Mouse (Mus musculus) stomach, postnatal 0 days (tissue): ENCODE results near the gene Rbks. TPM values are rescaled to one million over a fixed set of nuclear protein-coding genes. Genes with fewer than 3 reads are reported as not detected.

ENCODE experiments used
- ATAC-seq: fragments of 200-750 bp; cut with Nextera tagmentation; 2 replicates; pipeline ENCODE4 v1.8.0; 2017; ENCODE audit not compliant: low FRiP score, low TSS enrichment
- DNase-seq: peaks from one replicate; pipeline ENCODE4 v3.0.0-alpha.2; 2016; ENCODE audit warnings: low spot score
- H3K27ac ChIP-seq: fragments of 300-500 bp; sonication (generic); replicated peaks from 2 replicates; pipeline ENCODE4 v1.5.1; 2014; ENCODE audit warnings: mild to moderate bottlenecking, control low read depth
- H3K27me3 ChIP-seq: fragments of 300-500 bp; sonication (generic); 2 replicates; pipeline ENCODE4 v1.6.1; 2014; ENCODE audit warnings: low read length; ENCODE audit not compliant: control insufficient read depth, insufficient read depth
- H3K36me3 ChIP-seq: fragments of 300-500 bp; sonication (generic); 2 replicates; pipeline ENCODE4 v1.6.1; 2014; ENCODE audit warnings: low read length, mixed read lengths; ENCODE audit not compliant: control insufficient read depth, insufficient read depth
- H3K4me1 ChIP-seq: fragments of 300-500 bp; sonication (generic); replicated peaks from 2 replicates; pipeline ENCODE4 v1.6.1; 2014; ENCODE audit warnings: antibody characterized with exemption; ENCODE audit not compliant: control insufficient read depth, insufficient read depth
- H3K4me2 ChIP-seq: fragments of 300-500 bp; sonication (generic); replicated peaks from 2 replicates; pipeline ENCODE4 v1.6.1; 2014; ENCODE audit warnings: low read depth, mild to moderate bottlenecking, control low read depth, moderate library complexity
- H3K4me3 ChIP-seq: fragments of 300-500 bp; sonication (generic); 2 replicates; pipeline ENCODE4 v1.5.1; 2014; ENCODE audit warnings: low read depth, low read length, control low read depth
- H3K9ac ChIP-seq: fragments of 300-500 bp; sonication (generic); 2 replicates; pipeline ENCODE4 v1.6.1; 2014; ENCODE audit warnings: mild to moderate bottlenecking, low read length, control low read depth, mixed read lengths
- H3K9me3 ChIP-seq: fragments of 300-500 bp; sonication (generic); 2 replicates; pipeline ENCODE4 v1.6.1; 2016; ENCODE audit warnings: low read length; ENCODE audit not compliant: control insufficient read depth
- CTCF ChIP-seq: IDR thresholded peaks from 2 replicates; pipeline ENCODE4 v1.5.1; 2016; ENCODE audit warnings: antibody characterized with exemption, low read depth, mild to moderate bottlenecking, moderate library complexity
- EP300 ChIP-seq: optimal IDR thresholded peaks from 2 replicates; pipeline ENCODE3; 2016; ENCODE audit warnings: antibody characterized with exemption
- WGBS: fragments of 180-500 bp; shearing (Covaris S2); extraction: QIAGEN DNeasy Blood & Tissue Kit; methylation state at CpG from one replicate; pipeline ENCODE4 v1.1.7; 2014; 5-methylcytosine and 5-hydroxymethylcytosine counted together
- polyA plus RNA-seq: library from polyadenylated mRNA; unstranded; fragments of >200 nt; fragmentation: Nextera tagmentation; extraction: Ambion mirVana; gene quantifications from 2 replicates; pipeline ENCODE4 v1.2.1, GENCODE M21; 2015

The Rbks gene
- polyA plus RNA-seq, 1 experiment from 2014 or later: 5.7 TPM

DNA sequence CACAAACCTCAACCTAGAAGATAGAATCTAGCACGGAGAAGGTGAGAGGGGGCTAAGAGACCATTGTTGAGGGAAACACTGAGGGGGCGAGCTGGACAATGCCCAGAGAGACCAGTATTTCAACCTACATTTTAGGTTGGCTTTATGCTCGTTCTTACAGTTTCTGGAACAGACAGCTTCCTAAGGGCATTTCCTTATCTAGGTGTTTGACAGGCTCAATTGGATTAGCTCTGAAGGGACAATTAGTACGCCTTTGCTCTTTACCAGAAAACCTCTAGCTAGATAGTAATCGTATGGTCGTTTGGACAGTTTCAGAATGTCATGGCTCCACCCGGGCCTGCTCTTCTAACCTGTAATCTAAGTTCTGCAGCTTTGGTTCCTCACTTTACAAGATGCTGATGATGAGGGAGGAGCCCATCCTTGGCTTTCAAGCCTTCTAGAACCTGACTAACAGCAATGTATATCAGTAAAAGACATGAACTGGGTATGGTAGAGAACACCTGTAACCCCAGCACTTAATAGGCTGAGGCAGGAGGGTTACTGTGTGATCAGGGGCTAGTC, 96.2 kb downstream of the Rbks start:
- no peak for ATAC-seq
- H3K27me3 ChIP-seq: no peaks in the 10 kb centered on the region
- 73% methylated on average over 7 of the region's 7 CpGs for WGBS
- H3K4me2 ChIP-seq: no peak overlapping the region
- no peak overlapping the region for H3K27ac ChIP-seq
- 0 out of 2 replicates have a peak, but pooled peaks cover 4% of the 10 kb centered on the region for H3K4me1 ChIP-seq
- H3K4me3 ChIP-seq: no peak overlapping the region
- DNase-seq: no peak
- no peaks in the 10 kb centered on the region for H3K36me3 ChIP-seq
- no peak overlapping the region for H3K9ac ChIP-seq
- TF ChIP-seq EP300: no peak
- TF ChIP-seq CTCF: no peak
- H3K9me3 ChIP-seq: no peaks in the 10 kb centered on the region

DNA sequence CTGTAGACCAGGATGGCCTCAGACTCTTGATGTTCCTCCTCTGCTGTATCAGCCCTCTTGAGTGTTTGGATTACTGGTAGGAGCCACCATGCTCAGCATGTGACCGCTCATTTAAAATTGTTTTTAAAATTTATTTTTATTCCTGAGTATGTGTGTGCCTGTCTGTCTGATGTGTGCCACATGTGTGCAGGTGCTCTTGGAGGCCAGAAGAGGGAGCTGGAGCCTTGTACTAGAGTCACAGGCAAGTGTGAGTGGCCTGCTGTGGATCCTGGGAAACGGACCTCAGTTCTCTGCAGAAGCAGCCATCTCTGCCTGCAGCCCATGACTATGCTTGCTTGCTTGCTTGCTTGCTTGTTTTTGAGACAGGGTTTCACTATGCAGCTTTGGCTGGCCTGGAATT, 98.3 kb downstream of the Rbks start:
- ATAC-seq: no peak
- H3K4me3 ChIP-seq: no peak overlapping the region
- H3K4me1 ChIP-seq: peaks cover 7% of the 10 kb centered on the region; the same call in 1 of the 2 replicates
- no peaks in the 10 kb centered on the region for H3K27me3 ChIP-seq
- no peak overlapping the region for H3K9ac ChIP-seq
- no peak overlapping the region for H3K4me2 ChIP-seq
- H3K9me3 ChIP-seq: no peaks in the 10 kb centered on the region
- no peaks in the 10 kb centered on the region for H3K36me3 ChIP-seq
- H3K27ac ChIP-seq: no peak overlapping the region
- 86% methylated on average over 2 of the region's 2 CpGs for WGBS
- TF ChIP-seq EP300: no peak
- TF ChIP-seq CTCF: peak; percentile 63
- DNase-seq: no peak

DNA sequence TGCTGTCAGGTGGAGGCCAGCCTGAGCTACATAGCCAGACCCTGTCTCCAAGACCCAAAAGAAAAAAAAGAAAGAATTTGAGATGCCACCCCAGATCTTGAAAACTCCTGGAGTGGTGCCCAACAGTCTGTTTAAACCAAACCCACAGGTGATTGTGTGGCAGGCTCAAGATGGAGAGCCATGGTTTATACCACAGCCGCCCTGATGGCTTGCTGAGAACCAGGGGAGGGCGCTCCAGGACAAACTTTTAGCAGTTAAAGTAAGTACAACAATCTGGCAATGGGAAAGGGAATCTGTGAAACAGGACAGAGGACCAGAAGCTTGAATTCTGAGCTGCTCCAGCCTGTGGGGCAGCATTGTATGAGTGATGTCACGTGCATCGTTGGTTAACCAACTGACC, 98.8 kb downstream of the Rbks start:
- TF ChIP-seq EP300: no peak
- TF ChIP-seq CTCF: peak; percentile 70
- WGBS: 63% methylated on average over 4 of the region's 4 CpGs
- Histone ChIP-seq H3K9ac (no peak overlapping the region), H3K4me1 (peaks cover 7% of the 10 kb centered on the region; the same call in 1 of the 2 replicates), H3K9me3 (no peaks in the 10 kb centered on the region), H3K27me3 (no peaks in the 10 kb centered on the region), H3K4me2 (no peak overlapping the region), H3K27ac (0 out of 2 replicates have a peak overlapping the region, but pooled peaks have one; percentile 4), H3K36me3 (no peaks in the 10 kb centered on the region), H3K4me3 (no peak overlapping the region)
- DNase-seq: peak; percentile 77
- ATAC-seq: peak; percentile 18; the same call in 1 of the 2 replicates

DNA sequence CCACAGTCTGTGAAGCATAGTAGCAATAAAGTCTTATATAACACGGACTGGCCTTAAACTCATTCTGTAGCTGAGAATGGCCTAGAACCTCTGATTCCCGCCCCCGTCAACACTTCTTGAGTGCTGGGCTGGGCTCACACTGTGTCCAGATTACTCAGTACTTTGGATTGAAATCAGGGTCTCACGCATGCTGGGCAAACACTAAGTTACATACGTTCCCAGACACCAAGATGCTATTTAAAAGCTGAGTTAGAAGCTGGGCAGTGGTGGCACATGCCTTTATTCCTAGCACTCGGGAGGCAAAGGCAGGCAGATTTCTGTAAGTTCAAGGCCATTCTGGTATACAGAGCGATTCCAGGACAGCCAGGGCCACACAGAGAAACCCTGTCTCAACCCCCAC, 99.3 kb downstream of the Rbks start:
- Histone ChIP-seq H3K27me3 (no peaks in the 10 kb centered on the region), H3K9me3 (no peaks in the 10 kb centered on the region), H3K4me3 (no peak overlapping the region), H3K36me3 (no peaks in the 10 kb centered on the region), H3K9ac (no peak overlapping the region), H3K4me1 (peaks cover 7% of the 10 kb centered on the region; the same call in 1 of the 2 replicates), H3K27ac (0 out of 2 replicates have a peak overlapping the region, but pooled peaks have one; percentile 4), H3K4me2 (peak overlapping the region; percentile 58; the same call in 1 of the 2 replicates)
- no peak for TF ChIP-seq CTCF
- TF ChIP-seq EP300: no peak
- WGBS: 65% methylated on average over 7 of the region's 7 CpGs
- DNase-seq: no peak
- ATAC-seq: no peak

DNA sequence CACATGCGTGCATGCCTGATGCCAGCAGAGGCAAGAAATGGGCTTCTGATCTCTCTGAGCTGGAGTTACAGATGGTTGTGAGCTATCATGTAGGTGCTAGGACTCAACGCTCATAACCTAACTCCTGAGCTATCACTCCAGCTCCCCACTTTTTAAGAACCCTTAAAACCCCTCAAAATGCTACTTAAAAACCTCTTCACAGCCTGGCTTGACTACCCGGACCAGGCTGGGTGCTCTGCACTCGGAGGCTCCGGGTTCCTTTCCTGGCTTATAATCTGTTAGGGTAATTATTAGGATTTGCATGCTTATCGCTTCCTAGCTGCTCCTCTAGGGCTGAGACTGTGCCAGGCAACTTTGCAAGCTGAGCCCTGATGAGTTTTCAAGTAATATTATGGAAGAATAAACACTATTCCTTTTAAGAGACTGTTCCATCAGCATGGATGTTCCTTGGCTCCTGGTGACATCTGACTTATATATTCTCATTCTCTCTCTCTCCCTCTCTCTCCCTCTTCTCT, 99.9 kb downstream of the Rbks start:
- TF ChIP-seq EP300 (no peak), CTCF (no peak)
- 52% methylated on average over 6 of the region's 6 CpGs for WGBS
- H3K9ac ChIP-seq: peak overlapping the region; percentile 14
- no peak for ATAC-seq
- H3K9me3 ChIP-seq: no peaks in the 10 kb centered on the region
- H3K4me1 ChIP-seq: peaks cover 7% of the 10 kb centered on the region; the same call in 1 of the 2 replicates
- H3K4me2 ChIP-seq: peak overlapping the region; percentile 58
- peak; percentile 39 for DNase-seq
- H3K27me3 ChIP-seq: no peaks in the 10 kb centered on the region
- H3K27ac ChIP-seq: peak overlapping the region; percentile 73
- H3K36me3 ChIP-seq: no peaks in the 10 kb centered on the region
- peak overlapping the region; percentile 31; the same call in 1 of the 2 replicates for H3K4me3 ChIP-seq
